Comparison of ENCODE assay signal across 13 mouse cellular contexts in the genomic region with DNA sequence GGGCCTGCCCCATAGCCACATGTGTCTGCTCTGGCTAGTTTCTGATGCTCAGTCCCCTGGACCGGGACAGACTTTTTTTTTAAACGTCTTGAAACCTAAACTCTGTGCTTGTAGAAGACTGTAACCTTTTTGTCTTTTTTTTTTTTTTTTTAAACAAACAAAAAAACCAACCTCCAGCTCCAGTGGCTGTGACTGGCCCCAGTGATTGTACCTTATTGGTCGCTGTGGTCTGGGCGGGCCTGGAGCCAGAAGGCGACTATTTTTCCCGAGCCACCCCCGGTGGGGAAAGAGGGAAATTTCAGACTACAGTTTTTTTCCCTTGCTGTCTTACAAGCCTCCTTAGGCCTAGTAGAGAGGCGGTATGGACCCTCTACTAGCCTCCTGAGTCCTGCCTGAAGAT. TPM values are rescaled to one million over a fixed set of nuclear protein-coding genes. Genes with fewer than 3 reads are reported as not detected.
DNase-seq lines count a peak whose midpoint lies in the region; ATAC-seq and TF ChIP-seq lines count a peak whose summit lies in the region.
"Had no signal": no experiment of that assay in that cellular context is flagged by ENCODE, and none has a peak within 500 bp of the region (broad histone marks: within the 10 kb centered on the region; RNA-seq: fewer than 3 reads in every experiment).

TSS of gene Ttll3 (plus strand) at position 301 of the 400 bp plus-strand sequence.

- in situ Hi-C loops in Patski (cut with MboI; ENCODE audit: low pct_unique_long_range_greater_than_20kb): no loop called here

- no peak for TF ChIP-seq CTCF in Patski (IDR thresholded peaks at IDR 0.05)

- H3K36me3 ChIP-seq in embryonic facial prominence, embryonic 13.5 days: peaks cover 62% of the 10 kb centered on the region
- peaks cover 73% of the 10 kb centered on the region for H3K36me3 ChIP-seq in embryonic facial prominence, embryonic 10.5 days (replicated peaks)
- H3K36me3 ChIP-seq in liver, embryonic 12.5 days: peaks cover 72% of the 10 kb centered on the region
- peaks cover 53% of the 10 kb centered on the region for H3K36me3 ChIP-seq in liver, embryonic 11.5 days (ENCODE audit: control insufficient read depth, insufficient read depth, low read length)
- H3K36me3 ChIP-seq in limb, embryonic 15.5 days: peaks cover 71% of the 10 kb centered on the region

- H3K9me3 ChIP-seq in embryonic facial prominence, embryonic 13.5 days: no peaks in the 10 kb centered on the region
- H3K9me3 ChIP-seq in embryonic facial prominence, embryonic 10.5 days: no peaks in the 10 kb centered on the region
- H3K9me3 ChIP-seq in liver, embryonic 12.5 days (replicated peaks): no peaks in the 10 kb centered on the region
- no peaks in the 10 kb centered on the region for H3K9me3 ChIP-seq in liver, embryonic 11.5 days (ENCODE audit: control insufficient read depth, low read length)
- no peaks in the 10 kb centered on the region for H3K9me3 ChIP-seq in limb, embryonic 15.5 days

- H3K4me3 ChIP-seq in embryonic facial prominence, embryonic 13.5 days: no peak within 1 kb of the TSS
- H3K4me3 ChIP-seq in embryonic facial prominence, embryonic 10.5 days: no peak within 1 kb of the TSS
- no peak within 1 kb of the TSS for H3K4me3 ChIP-seq in liver, embryonic 12.5 days
- H3K4me3 ChIP-seq in liver, embryonic 11.5 days (ENCODE audit: low read depth, low read length): no peak within 1 kb of the TSS
- no peak within 1 kb of the TSS for H3K4me3 ChIP-seq in limb, embryonic 15.5 days

- POLR2A ChIA-PET in Patski (lab: Charles Lee): interaction anchor here (1.9 kb wide), 1 partner anchor 10 kb away, joined by 5 read pairs; no protein-coding TSS in a partner anchor

- DNase-seq in embryonic facial prominence, embryonic 10.5 days (ENCODE audit: low spot score): no peak
- DNase-seq in liver, embryonic 11.5 days (ENCODE audit: low spot score): no peak
- no peak for DNase-seq in Patski (ENCODE audit: low read depth, low spot score)
- DNase-seq in right cerebral cortex, postnatal 25 days: no peak
- no peak for DNase-seq in yolk sac, embryonic 10.5 days (ENCODE audit: low spot score)
- DNase-seq: cerebellum, postnatal 36 days; gastrocnemius, postnatal 36 days; lung, embryonic 14.5 days; thymus, postnatal 25 days had no signal

- H3K27ac ChIP-seq in embryonic facial prominence, embryonic 13.5 days: peak within 1 kb of the TSS; percentile 16; the same call in 1 of the 2 replicates
- H3K27ac ChIP-seq in embryonic facial prominence, embryonic 10.5 days (replicated peaks): no peak within 1 kb of the TSS
- no peak within 1 kb of the TSS for H3K27ac ChIP-seq in liver, embryonic 12.5 days
- no peak within 1 kb of the TSS for H3K27ac ChIP-seq in liver, embryonic 11.5 days (ENCODE audit: low read depth, low read length)
- peak within 1 kb of the TSS; percentile 22; the same call in 1 of the 2 replicates for H3K27ac ChIP-seq in limb, embryonic 15.5 days
- H3K27ac ChIP-seq: kidney, postnatal 0 days had no signal

- 64% methylated on average over 8 of the region's 8 CpGs for WGBS in embryonic facial prominence, embryonic 13.5 days
- 81% methylated on average over 8 of the region's 8 CpGs for WGBS in embryonic facial prominence, embryonic 10.5 days
- WGBS in liver, embryonic 12.5 days (ENCODE audit: insufficient replicate concordance): 79% methylated on average over 8 of the region's 8 CpGs
- WGBS in liver, embryonic 11.5 days: 82% methylated on average over 8 of the region's 8 CpGs
- 69% methylated on average over 8 of the region's 8 CpGs for WGBS in limb, embryonic 15.5 days

- H3K9ac ChIP-seq in embryonic facial prominence, embryonic 13.5 days: no peak within 1 kb of the TSS
- H3K9ac ChIP-seq in liver, embryonic 12.5 days: peak within 1 kb of the TSS; percentile 24; the same call in 1 of the 2 replicates
- no peak within 1 kb of the TSS for H3K9ac ChIP-seq in liver, embryonic 11.5 days (ENCODE audit: low read depth, low read length)
- no peak within 1 kb of the TSS for H3K9ac ChIP-seq in limb, embryonic 15.5 days
- H3K9ac ChIP-seq: lung, embryonic 14.5 days had no signal

- no peak for ATAC-seq in embryonic facial prominence, embryonic 13.5 days (ENCODE audit: insufficient number of reproducible peaks, insufficient read depth, low FRiP score, low TSS enrichment, low read depth)
- no peak for ATAC-seq in liver, embryonic 12.5 days
- no peak for ATAC-seq in liver, embryonic 11.5 days (replicated peaks; ENCODE audit: low FRiP score)
- no peak for ATAC-seq in Patski
- ATAC-seq in limb, embryonic 15.5 days (ENCODE audit: insufficient number of reproducible peaks, low FRiP score, low TSS enrichment, low read depth): no peak

- no peak within 1 kb of the TSS for H3K4me2 ChIP-seq in embryonic facial prominence, embryonic 13.5 days
- no peak within 1 kb of the TSS for H3K4me2 ChIP-seq in liver, embryonic 12.5 days
- H3K4me2 ChIP-seq in liver, embryonic 11.5 days: no peak within 1 kb of the TSS
- H3K4me2 ChIP-seq in limb, embryonic 15.5 days: no peak within 1 kb of the TSS
- H3K4me2 ChIP-seq: lung, embryonic 14.5 days had no signal

- 0 out of 2 replicates have a peak, but pooled peaks cover 3% of the 10 kb centered on the region for H3K27me3 ChIP-seq in embryonic facial prominence, embryonic 13.5 days
- H3K27me3 ChIP-seq in embryonic facial prominence, embryonic 10.5 days (replicated peaks; ENCODE audit: low read depth, poor library complexity, severe bottlenecking): peaks cover 14% of the 10 kb centered on the region
- H3K27me3 ChIP-seq in liver, embryonic 12.5 days (replicated peaks): peaks cover 27% of the 10 kb centered on the region
- peaks cover 5% of the 10 kb centered on the region; the same call in 1 of the 2 replicates for H3K27me3 ChIP-seq in liver, embryonic 11.5 days (replicated peaks; ENCODE audit: control insufficient read depth, insufficient read depth, low read length)
- no peaks in the 10 kb centered on the region for H3K27me3 ChIP-seq in Patski
- peaks cover 3% of the 10 kb centered on the region; the same call in 1 of the 2 replicates for H3K27me3 ChIP-seq in limb, embryonic 15.5 days

- H3K4me1 ChIP-seq in embryonic facial prominence, embryonic 13.5 days: peaks cover 21% of the 10 kb centered on the region
- H3K4me1 ChIP-seq in embryonic facial prominence, embryonic 10.5 days: peaks cover 20% of the 10 kb centered on the region
- peaks cover 18% of the 10 kb centered on the region for H3K4me1 ChIP-seq in liver, embryonic 12.5 days
- 0 out of 2 replicates have a peak, but pooled peaks cover 7% of the 10 kb centered on the region for H3K4me1 ChIP-seq in liver, embryonic 11.5 days (replicated peaks; ENCODE audit: control insufficient read depth, insufficient read depth, low read length)
- H3K4me1 ChIP-seq in limb, embryonic 15.5 days: peaks cover 24% of the 10 kb centered on the region

- CTCF ChIA-PET in Patski (lab: Charles Lee): no interaction called here

RNA-seq across cellular contexts. Expression of gene Ttll3, which starts in this region (rescaled TPM):
- polyA plus RNA-seq in embryonic facial prominence, embryonic 13.5 days (2015; fragmentation: Nextera tagmentation; extraction: Ambion mirVana): 4.3 and 5.3 TPM in 2 replicates
- polyA plus RNA-seq in embryonic facial prominence, embryonic 10.5 days (2016; fragmentation: Nextera tagmentation; extraction: Ambion mirVana): 2.8 and 3.7 TPM in 2 replicates
- 1.1 and 1.3 TPM in 2 replicates for polyA plus RNA-seq in liver, embryonic 12.5 days (2016; fragmentation: Nextera tagmentation; extraction: Ambion mirVana)
- polyA plus RNA-seq in liver, embryonic 11.5 days (2014; fragmentation: Nextera tagmentation; extraction: Ambion mirVana): 1.6 and 2.4 TPM in 2 replicates
- 10.1 TPM for polyA plus RNA-seq in Patski (2021)
- polyA plus RNA-seq in limb, embryonic 15.5 days (2015; fragmentation: Nextera tagmentation; extraction: Ambion mirVana): 4.4 and 5.6 TPM in 2 replicates

Comparison
In these comparisons a context has a peak if more than half of its experiments do, and no peak if none do; other contexts are left out.
1. H3K27ac ChIP-seq: peak in embryonic facial prominence, embryonic 13.5 days (single experiment) and limb, embryonic 15.5 days (single experiment); none in embryonic facial prominence, embryonic 10.5 days (single experiment), liver, embryonic 12.5 days (single experiment) and liver, embryonic 11.5 days (single experiment).